Mouse (Mus musculus) CD4-positive helper T cell, adult 2 months (primary cell): ENCODE data around the gene Nos1ap.

ENCODE experiments used
- DNase-seq: peaks from one replicate; pipeline ENCODE4 v3.0.0-alpha.2; 2012; ENCODE audit warnings: low read depth, missing footprints, low spot score

Gene Nos1ap

GRCm38 (mm10) chr1:170299496-170299895 lies 290.2 kb downstream of the Nos1ap start:
- no peak for DNase-seq

GRCm38 (mm10) chr1:170294786-170295570 lies 294.7 kb downstream of the Nos1ap start:
- no peak for DNase-seq

- DNase-seq, result no peak
Measured at GRCm38 (mm10) chr1:170293257-170293656, 296.4 kb downstream of the Nos1ap start.

GRCm38 (mm10) chr1:170292239-170292951 lies 297.3 kb downstream of the Nos1ap start:
- no peak for DNase-seq

- DNase-seq, result no peak
Measured at GRCm38 (mm10) chr1:170282415-170283129, 307.1 kb downstream of the Nos1ap start.

GRCm38 (mm10) chr1:170277016-170277415 lies 312.6 kb downstream of the Nos1ap start, which contains the start of gene Sh2d1b1:
TSS of gene Sh2d1b1 (plus strand) at chr1:170277320.
- no peak for DNase-seq

GRCm38 (mm10) chr1:170273252-170273651 lies 316.4 kb downstream of the Nos1ap start:
- DNase-seq, result no peak

GRCm38 (mm10) chr1:170270696-170271095 lies 319.0 kb downstream of the Nos1ap start:
- no peak for DNase-seq

- no peak for DNase-seq
Measured at GRCm38 (mm10) chr1:170270281-170270680, 319.4 kb downstream of the Nos1ap start.

- DNase-seq, result peak; percentile 85
Measured at GRCm38 (mm10) chr1:170255560-170255910, 334.1 kb downstream of the Nos1ap start.

GRCm38 (mm10) chr1:170254893-170255559 lies 334.6 kb downstream of the Nos1ap start:
- no peak for DNase-seq
